Mouse (Mus musculus): ENCODE data around the gene Tmem131. TPM values are rescaled to one million over a fixed set of nuclear protein-coding genes. Genes with fewer than 3 reads are reported as not detected.

Tmem131 gene
- total RNA-seq, 2 experiments from 2014 or later, result 37.2 to 44.1 TPM

- no peak for DNase-seq (ENCODE audit: low spot score in 2 of 2)
Measured at GRCm38 (mm10) chr1:36892461-36892860, 51.0 kb downstream of the Tmem131 start.

- no peak for DNase-seq (ENCODE audit: low spot score in 2 of 2)
Measured at GRCm38 (mm10) chr1:36889016-36889415, 54.5 kb downstream of the Tmem131 start.

GRCm38 (mm10) chr1:36887172-36887571 lies 56.3 kb downstream of the Tmem131 start:
- no peak for DNase-seq (ENCODE audit: low spot score in 2 of 2)

- DNase-seq (ENCODE audit: low spot score in 2 of 2), result no peak
Measured at GRCm38 (mm10) chr1:36886489-36886888, 57.0 kb downstream of the Tmem131 start.

GRCm38 (mm10) chr1:36884536-36884935 lies 58.9 kb downstream of the Tmem131 start:
- DNase-seq (ENCODE audit: low spot score in 2 of 2), result no peak

GRCm38 (mm10) chr1:36883805-36884204 lies 59.7 kb downstream of the Tmem131 start:
- no peak for DNase-seq (ENCODE audit: low spot score in 2 of 2)

- no peak for DNase-seq (ENCODE audit: low spot score in 2 of 2)
Measured at GRCm38 (mm10) chr1:36879154-36879553, 64.3 kb downstream of the Tmem131 start.

- DNase-seq (ENCODE audit: low spot score in 2 of 2), result no peak
Measured at GRCm38 (mm10) chr1:36877126-36877525, 66.3 kb downstream of the Tmem131 start.

GRCm38 (mm10) chr1:36874874-36875561 lies 68.4 kb downstream of the Tmem131 start:
- no peak for DNase-seq (ENCODE audit: low spot score in 2 of 2)

GRCm38 (mm10) chr1:36871238-36871637 lies 72.2 kb downstream of the Tmem131 start:
- DNase-seq (ENCODE audit: low spot score in 2 of 2), result no peak

GRCm38 (mm10) chr1:36870518-36870917 lies 72.9 kb downstream of the Tmem131 start:
- DNase-seq (ENCODE audit: low spot score in 2 of 2), result no peak

GRCm38 (mm10) chr1:36864757-36865156 lies 78.7 kb downstream of the Tmem131 start:
- DNase-seq (ENCODE audit: low spot score in 2 of 2), result no peak

GRCm38 (mm10) chr1:36861775-36862174 lies 81.7 kb downstream of the Tmem131 start:
- no peak for DNase-seq (ENCODE audit: low spot score in 2 of 2)

GRCm38 (mm10) chr1:36860876-36861275 lies 82.6 kb downstream of the Tmem131 start:
- DNase-seq (ENCODE audit: low spot score in 2 of 2), result no peak

- DNase-seq (ENCODE audit: low spot score in 2 of 2), result no peak
Measured at GRCm38 (mm10) chr1:36860431-36860849, 83.0 kb downstream of the Tmem131 start.

GRCm38 (mm10) chr1:36857081-36857480 lies 86.4 kb downstream of the Tmem131 start:
- no peak for DNase-seq (ENCODE audit: low spot score in 2 of 2)

- DNase-seq (ENCODE audit: low spot score in 2 of 2), result no peak
Measured at GRCm38 (mm10) chr1:36854198-36854765, 89.2 kb downstream of the Tmem131 start.

GRCm38 (mm10) chr1:36852085-36852484 lies 91.4 kb downstream of the Tmem131 start:
- no peak for DNase-seq (ENCODE audit: low spot score in 2 of 2)

GRCm38 (mm10) chr1:36851392-36851791 lies 92.1 kb downstream of the Tmem131 start:
- no peak for DNase-seq (ENCODE audit: low spot score in 2 of 2)

GRCm38 (mm10) chr1:36848036-36848435 lies 95.4 kb downstream of the Tmem131 start:
- DNase-seq (ENCODE audit: low spot score in 2 of 2), result no peak

GRCm38 (mm10) chr1:36847276-36847675 lies 96.2 kb downstream of the Tmem131 start:
- no peak for DNase-seq (ENCODE audit: low spot score in 2 of 2)

- DNase-seq (ENCODE audit: low spot score in 2 of 2), result no peak
Measured at GRCm38 (mm10) chr1:36845031-36845430, 98.4 kb downstream of the Tmem131 start.

GRCm38 (mm10) chr1:36841806-36842205 lies 101.7 kb downstream of the Tmem131 start:
- no peak for DNase-seq (ENCODE audit: low spot score in 2 of 2)
